In the genomic region with DNA sequence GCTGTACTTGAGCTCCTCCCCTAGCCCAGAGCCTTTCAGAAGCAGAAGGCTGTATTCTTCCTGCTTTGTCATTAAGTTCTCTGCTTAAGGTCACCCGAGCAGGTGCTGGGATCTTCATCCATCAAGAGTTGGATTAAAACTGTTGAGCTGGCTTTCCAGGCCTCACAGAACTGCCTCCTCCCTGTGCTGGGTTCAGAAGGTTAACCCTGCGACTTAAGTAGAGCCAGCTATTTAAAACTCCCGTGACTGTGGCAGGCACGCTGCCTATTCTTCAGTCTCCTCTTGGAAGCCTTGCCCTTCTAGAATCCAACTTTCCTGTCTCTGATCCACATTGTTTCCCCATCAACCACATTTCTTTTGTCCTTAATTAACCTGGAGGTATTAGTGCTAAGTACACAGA, we compare ENCODE assay signal across 17 mouse cellular contexts.
DNase-seq lines count a peak whose midpoint lies in the region; ATAC-seq and TF ChIP-seq lines count a peak whose summit lies in the region.
"Had no signal": no experiment of that assay in that cellular context is flagged by ENCODE, and none has a peak within 500 bp of the region (broad histone marks: within the 10 kb centered on the region; RNA-seq: fewer than 3 reads in every experiment).

No protein-coding gene starts in this region.

- no peak overlapping the region for H3K9ac ChIP-seq in heart, embryonic 13.5 days
- no peak overlapping the region for H3K9ac ChIP-seq in limb, embryonic 12.5 days (replicated peaks)
- H3K9ac ChIP-seq: forebrain, embryonic 13.5 days; heart, embryonic 15.5 days; lung, embryonic 15.5 days; midbrain, embryonic 12.5 days; neural tube, embryonic 12.5 days had no signal

- WGBS in heart, embryonic 13.5 days: 27% methylated on average over 4 of the region's 4 CpGs
- 29% methylated on average over 4 of the region's 4 CpGs for WGBS in limb, embryonic 12.5 days

- no peaks in the 10 kb centered on the region for H3K9me3 ChIP-seq in heart, embryonic 13.5 days
- H3K9me3 ChIP-seq in limb, embryonic 12.5 days: no peaks in the 10 kb centered on the region
- H3K9me3 ChIP-seq: forebrain, embryonic 13.5 days; G1E; heart, embryonic 15.5 days; lung, embryonic 15.5 days; midbrain, embryonic 12.5 days; neural tube, embryonic 12.5 days had no signal

- intact Hi-C loops in left cerebral cortex, postnatal 10 days (cut with DNase I): no loop called here

- H3K36me3 ChIP-seq in heart, embryonic 13.5 days: no peaks in the 10 kb centered on the region
- no peaks in the 10 kb centered on the region for H3K36me3 ChIP-seq in limb, embryonic 12.5 days
- H3K36me3 ChIP-seq: G1E; heart, embryonic 15.5 days; lung, embryonic 15.5 days; midbrain, embryonic 12.5 days; neural tube, embryonic 12.5 days had no signal

- no peak for TF ChIP-seq CTCF in brain, embryonic 14.5 days (IDR thresholded peaks at IDR 0.05; ENCODE audit: borderline replicate concordance, extremely low read depth, insufficient read depth, insufficient read length)

- 0 out of 2 replicates have a peak overlapping the region, but pooled peaks have one; percentile 39 for H3K27ac ChIP-seq in heart, embryonic 13.5 days (replicated peaks)
- H3K27ac ChIP-seq in limb, embryonic 12.5 days: peak overlapping the region; percentile 9; the same call in 1 of the 2 replicates
- H3K27ac ChIP-seq: forebrain, embryonic 13.5 days; heart, embryonic 15.5 days; lung, embryonic 15.5 days; midbrain, embryonic 12.5 days; neural tube, embryonic 12.5 days had no signal

- no peak for TF ChIP-seq POLR2A in brain, embryonic 14.5 days (IDR thresholded peaks at IDR 0.05; ENCODE audit: borderline replicate concordance, extremely low read depth, insufficient read depth, insufficient read length, poor library complexity, severe bottlenecking)

- no peak for ATAC-seq in heart, embryonic 13.5 days (ENCODE audit: extremely low read depth, insufficient number of reproducible peaks, low FRiP score, low TSS enrichment)
- ATAC-seq in limb, embryonic 12.5 days (ENCODE audit: insufficient number of reproducible peaks, insufficient read depth, low FRiP score, low TSS enrichment, low read depth): no peak
- ATAC-seq: activated CD4-positive, CD25-positive, alpha-beta regulatory T cell, adult 4 months; forebrain, embryonic 13.5 days had no signal

- H3K4me1 ChIP-seq in heart, embryonic 13.5 days: peaks cover 13% of the 10 kb centered on the region
- H3K4me1 ChIP-seq in limb, embryonic 12.5 days (replicated peaks): peaks cover 11% of the 10 kb centered on the region
- H3K4me1 ChIP-seq: forebrain, embryonic 13.5 days; lung, embryonic 15.5 days; neural tube, embryonic 12.5 days had no signal

- H3K4me2 ChIP-seq in heart, embryonic 13.5 days: no peak overlapping the region
- no peak overlapping the region for H3K4me2 ChIP-seq in limb, embryonic 12.5 days
- H3K4me2 ChIP-seq: forebrain, embryonic 13.5 days; heart, embryonic 15.5 days; lung, embryonic 15.5 days; midbrain, embryonic 12.5 days; neural tube, embryonic 12.5 days had no signal

- no peaks in the 10 kb centered on the region for H3K27me3 ChIP-seq in heart, embryonic 13.5 days (replicated peaks)
- no peaks in the 10 kb centered on the region for H3K27me3 ChIP-seq in limb, embryonic 12.5 days
- H3K27me3 ChIP-seq: forebrain, embryonic 13.5 days; heart, embryonic 15.5 days; lung, embryonic 15.5 days; midbrain, embryonic 12.5 days; neural tube, embryonic 12.5 days had no signal

- DNase-seq in embryo, embryonic 10.5 days (ENCODE audit: low spot score): peak; percentile 32
- no peak for DNase-seq in embryo, embryonic 9.5 days (ENCODE audit: extremely low spot score)
- peak; percentile 15 for DNase-seq in brain, embryonic 14.5 days (ENCODE audit: low read depth)
- no peak for DNase-seq in left cerebral cortex, postnatal 10 days (ENCODE audit: extremely low spot score in 1 of 2, low spot score in 2 of 2)
- DNase-seq in T-cell, adult 2 months (ENCODE audit: low spot score): no peak
- no peak for DNase-seq in testis, postnatal 14 days (ENCODE audit: low spot score)
- DNase-seq: liver; thymus, postnatal 25 days had no signal

- H3K4me3 ChIP-seq in heart, embryonic 13.5 days: no peak overlapping the region
- H3K4me3 ChIP-seq in limb, embryonic 12.5 days (replicated peaks): no peak overlapping the region
- H3K4me3 ChIP-seq: forebrain, embryonic 13.5 days; heart, embryonic 15.5 days; lung, embryonic 15.5 days; midbrain, embryonic 12.5 days; neural tube, embryonic 12.5 days had no signal

Comparison
In these comparisons a context has a peak if more than half of its experiments do, and no peak if none do; other contexts are left out.
1. DNase-seq: peak in embryo, embryonic 10.5 days (single experiment) and brain, embryonic 14.5 days (single experiment); none in embryo, embryonic 9.5 days (single experiment), left cerebral cortex, postnatal 10 days (0 of 2), T-cell, adult 2 months (single experiment) and testis, postnatal 14 days (single experiment).